Mouse (Mus musculus) liver, postnatal 0 days (tissue): ENCODE measurements around the gene Tex14.

Experiments used
- CTCF ChIP-seq: sonication (generic); IDR thresholded peaks from 2 replicates; pipeline ENCODE4 v1.5.1; 2016; ENCODE audit warnings: antibody characterized with exemption, low read depth
- EP300 ChIP-seq: IDR thresholded peaks from 2 replicates; pipeline ENCODE4 v1.6.1; 2016; ENCODE audit warnings: antibody characterized with exemption, low read depth, mild to moderate bottlenecking

- no peak for TF ChIP-seq EP300
- TF ChIP-seq CTCF, result no peak
Measured at GRCm38 (mm10) chr11:87483796-87484326, 79.0 kb downstream of the Tex14 start.
